ENCODE assay signal across 22 mouse cellular contexts in the genomic region with DNA sequence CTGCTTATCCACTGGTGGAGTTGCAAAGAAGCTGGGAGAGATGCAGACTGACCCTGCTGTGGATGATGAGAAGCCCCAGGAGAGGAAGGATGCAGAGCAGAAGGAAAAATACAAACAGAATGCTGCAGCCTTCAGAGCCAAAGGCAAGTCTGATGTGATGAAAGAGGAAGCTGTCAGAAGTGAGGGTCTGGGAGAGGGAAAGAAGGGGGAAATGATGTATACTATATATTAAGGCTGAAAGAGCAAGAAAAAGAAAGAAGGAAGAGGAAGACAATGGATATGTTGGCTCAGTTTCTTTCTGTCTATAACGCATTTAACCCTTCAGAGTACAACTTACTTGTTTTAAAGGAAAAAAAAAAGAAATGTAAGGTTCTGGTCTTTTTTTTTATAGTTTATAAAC.
DNase-seq lines count a peak whose midpoint lies in the region; ATAC-seq and TF ChIP-seq lines count a peak whose summit lies in the region.
"Had no signal": no experiment of that assay in that cellular context is flagged by ENCODE, and none has a peak within 500 bp of the region (broad histone marks: within the 10 kb centered on the region; RNA-seq: fewer than 3 reads in every experiment).

No protein-coding gene starts in this region.

- H3K4me3 ChIP-seq in heart, adult 2 months: no peak overlapping the region
- H3K4me3 ChIP-seq in intestine, embryonic 16.5 days (ENCODE audit: low read length): no peak overlapping the region
- H3K4me3 ChIP-seq: embryonic facial prominence, embryonic 13.5 days; embryonic facial prominence, embryonic 15.5 days; erythroblast, embryonic 14.5 days; forebrain, embryonic 10.5 days; forebrain, embryonic 12.5 days had no signal

- H3K4me2 ChIP-seq in intestine, embryonic 16.5 days (ENCODE audit: low read depth, low read length): no peak overlapping the region
- H3K4me2 ChIP-seq: embryonic facial prominence, embryonic 13.5 days; embryonic facial prominence, embryonic 15.5 days; forebrain, embryonic 12.5 days had no signal

- no peaks in the 10 kb centered on the region for H3K79me2 ChIP-seq in heart, adult 2 months (replicated peaks; ENCODE audit: control insufficient read depth, insufficient read depth, low read length)

- TF ChIP-seq EP300 in heart, adult 2 months (IDR thresholded peaks at IDR 0.05; ENCODE audit: insufficient read depth, low read depth, low read length): no peak

- H3K27me3 ChIP-seq in heart, adult 2 months (ENCODE audit: control insufficient read depth, insufficient read depth, low read length): no peaks in the 10 kb centered on the region
- H3K27me3 ChIP-seq in intestine, embryonic 16.5 days (replicated peaks; ENCODE audit: control insufficient read depth, insufficient read depth, low read length): no peaks in the 10 kb centered on the region
- H3K27me3 ChIP-seq: embryonic facial prominence, embryonic 15.5 days; forebrain, embryonic 12.5 days had no signal

- peak; percentile 59 for ATAC-seq in granulocyte monocyte progenitor cell, adult 5-6 weeks (replicated peaks; ENCODE audit: poor library complexity, severe bottlenecking)
- no peak for ATAC-seq in intestine, embryonic 16.5 days
- ATAC-seq: forebrain, embryonic 14.5 days; forebrain, embryonic 16.5 days had no signal

- 63% methylated on average over 1 of the region's 1 CpGs for WGBS in heart, adult 2 months
- WGBS in intestine, embryonic 16.5 days: 97% methylated on average over 1 of the region's 1 CpGs

- no peak for TF ChIP-seq POLR2A in heart, adult 2 months (IDR thresholded peaks at IDR 0.05; ENCODE audit: insufficient read depth, low read depth, low read length)

- H3K9ac ChIP-seq in heart, adult 2 months (ENCODE audit: low read depth, low read length): no peak overlapping the region
- H3K9ac ChIP-seq in intestine, embryonic 16.5 days (ENCODE audit: low read depth, low read length): no peak overlapping the region
- H3K9ac ChIP-seq: embryonic facial prominence, embryonic 13.5 days; embryonic facial prominence, embryonic 15.5 days; forebrain, embryonic 12.5 days had no signal

- no peaks in the 10 kb centered on the region for H3K36me3 ChIP-seq in heart, adult 2 months (ENCODE audit: control insufficient read depth, insufficient read depth, low read length)
- no peaks in the 10 kb centered on the region for H3K36me3 ChIP-seq in intestine, embryonic 16.5 days (ENCODE audit: control insufficient read depth, insufficient read depth, low read length)
- H3K36me3 ChIP-seq: embryonic facial prominence, embryonic 13.5 days; embryonic facial prominence, embryonic 15.5 days; forebrain, embryonic 10.5 days; forebrain, embryonic 12.5 days had no signal

- no peak for TF ChIP-seq CTCF in heart, adult 2 months (IDR thresholded peaks at IDR 0.05)

- peak; percentile 23 for DNase-seq in heart, adult 11 months
- no peak for DNase-seq in heart, adult 2 months
- peak; percentile 45 for DNase-seq in A20 (ENCODE audit: low read depth, low spot score)
- DNase-seq in right cerebral cortex, postnatal 4 days: no peak
- DNase-seq: adrenal gland, adult 2 months; adrenal gland, postnatal 10 days; adrenal gland, postnatal 25 days; cerebellum, adult 11 months; cerebellum, adult 18-20 months; cerebellum, adult 9-10 months; cerebellum, postnatal 10 days; cerebellum, postnatal 25 days; embryo, embryonic 11 days had no signal

- H3K4me1 ChIP-seq in heart, adult 2 months (ENCODE audit: control insufficient read depth, insufficient read depth, low read length): no peaks in the 10 kb centered on the region
- 0 out of 2 replicates have a peak, but pooled peaks cover 2% of the 10 kb centered on the region for H3K4me1 ChIP-seq in intestine, embryonic 16.5 days (ENCODE audit: control insufficient read depth, insufficient read depth, low read length)
- H3K4me1 ChIP-seq: embryonic facial prominence, embryonic 13.5 days; embryonic facial prominence, embryonic 15.5 days; forebrain, embryonic 10.5 days; forebrain, embryonic 12.5 days had no signal

- no peaks in the 10 kb centered on the region for H3K9me3 ChIP-seq in intestine, embryonic 16.5 days (ENCODE audit: control insufficient read depth, low read length)
- H3K9me3 ChIP-seq: embryonic facial prominence, embryonic 13.5 days; embryonic facial prominence, embryonic 15.5 days; forebrain, embryonic 10.5 days; forebrain, embryonic 12.5 days had no signal

- intact Hi-C loops in heart, adult 2 months (cut with DNase I): no loop called here

- H3K27ac ChIP-seq in heart, adult 2 months: no peak overlapping the region
- H3K27ac ChIP-seq in intestine, embryonic 16.5 days (ENCODE audit: low read length): no peak overlapping the region
- H3K27ac ChIP-seq: embryonic facial prominence, embryonic 13.5 days; embryonic facial prominence, embryonic 15.5 days; forebrain, embryonic 10.5 days; forebrain, embryonic 12.5 days had no signal

Comparison
In these comparisons a context has a peak if more than half of its experiments do, and no peak if none do; other contexts are left out.
1. DNase-seq: peak in heart, adult 11 months (single experiment) and A20 (single experiment); none in heart, adult 2 months (0 of 2) and right cerebral cortex, postnatal 4 days (single experiment).